Mouse (Mus musculus): ENCODE data around the gene Bola1.

GRCm38 (mm10) chr3:96236834-96237334, 17.4 kb upstream of the Bola1 start:
- TF ChIP-seq CTCF (IDR thresholded peaks at IDR 0.05) (no peak), POLR2A (IDR thresholded peaks at IDR 0.05; ENCODE audit: insufficient read depth, low read depth, low read length) (no peak)

Data from heart, adult 2 months (tissue).